Mouse (Mus musculus): ENCODE data around the gene Gm9008. TPM values are rescaled to one million over a fixed set of nuclear protein-coding genes. Genes with fewer than 3 reads are reported as not detected.
"Not testable (repeated sequence)": the region's sequence is repeated elsewhere in the genome, so short reads cannot be mapped to it uniquely, and the experiment has no call there.

Gene Gm9008
- 0.09 and 0.19 TPM in 2 replicates for polyA plus RNA-seq (2012; rRNA removed)
- polyA plus RNA-seq (2014; fragmentation: Nextera tagmentation; extraction: Ambion mirVana): 0.21 and 0.41 TPM in 2 replicates

GRCm38 (mm10) chr6:76497054-76497835, at the start of gene Gm9008:
Gene Gm9008 (minus strand): TSS chr6:76497784.
- H3K4me3 ChIP-seq (replicated peaks; ENCODE audit: low read length); ATAC-seq (ENCODE audit: low FRiP score, low read depth); H3K36me3 ChIP-seq (ENCODE audit: control insufficient read depth, insufficient read depth, low read length); H3K27ac ChIP-seq (replicated peaks; ENCODE audit: low read depth, low read length); H3K9me3 ChIP-seq (ENCODE audit: control insufficient read depth, low read length); H3K4me2 ChIP-seq (replicated peaks; ENCODE audit: low read depth, low read length, severe bottlenecking); H3K9ac ChIP-seq (ENCODE audit: low read depth, low read length, severe bottlenecking); H3K4me1 ChIP-seq (ENCODE audit: control insufficient read depth, insufficient read depth, low read length); DNase-seq (ENCODE audit: low spot score); H3K27me3 ChIP-seq (ENCODE audit: control insufficient read depth, insufficient read depth, low read length): not testable (repeated sequence)
- WGBS: 92% methylated on average over 16 of the region's 22 CpGs

GRCm38 (mm10) chr6:76521975-76522641, 24.5 kb upstream of the Gm9008 start:
- Histone ChIP-seq H3K27ac (replicated peaks; ENCODE audit: low read depth, low read length) (no peak overlapping the region), H3K9me3 (ENCODE audit: control insufficient read depth, low read length) (no peaks in the 10 kb centered on the region), H3K4me2 (replicated peaks; ENCODE audit: low read depth, low read length, severe bottlenecking) (no peak overlapping the region), H3K4me3 (replicated peaks; ENCODE audit: low read length) (no peak overlapping the region), H3K36me3 (ENCODE audit: control insufficient read depth, insufficient read depth, low read length) (no peaks in the 10 kb centered on the region), H3K9ac (ENCODE audit: low read depth, low read length, severe bottlenecking) (no peak overlapping the region), H3K27me3 (ENCODE audit: control insufficient read depth, insufficient read depth, low read length) (no peaks in the 10 kb centered on the region), H3K4me1 (ENCODE audit: control insufficient read depth, insufficient read depth, low read length) (no peaks in the 10 kb centered on the region)
- ATAC-seq (ENCODE audit: low FRiP score, low read depth): no peak
- DNase-seq (ENCODE audit: low spot score): no peak
- TF ChIP-seq POLR2A (IDR thresholded peaks at IDR 0.05; ENCODE audit: borderline replicate concordance, extremely low read depth, insufficient read depth, insufficient read length): no peak
- 64% methylated on average over 4 of the region's 4 CpGs for WGBS

GRCm38 (mm10) chr6:76510200-76510599, 12.6 kb upstream of the Gm9008 start:
- Histone ChIP-seq H3K9ac (ENCODE audit: low read depth, low read length, severe bottlenecking) (no peak overlapping the region), H3K27me3 (ENCODE audit: control insufficient read depth, insufficient read depth, low read length) (no peaks in the 10 kb centered on the region), H3K27ac (replicated peaks; ENCODE audit: low read depth, low read length) (no peak overlapping the region), H3K36me3 (ENCODE audit: control insufficient read depth, insufficient read depth, low read length) (no peaks in the 10 kb centered on the region), H3K4me3 (replicated peaks; ENCODE audit: low read length) (no peak overlapping the region), H3K4me2 (replicated peaks; ENCODE audit: low read depth, low read length, severe bottlenecking) (no peak overlapping the region), H3K9me3 (ENCODE audit: control insufficient read depth, low read length) (no peaks in the 10 kb centered on the region), H3K4me1 (ENCODE audit: control insufficient read depth, insufficient read depth, low read length) (no peaks in the 10 kb centered on the region)
- no peak for DNase-seq (ENCODE audit: low spot score)
- no peak for ATAC-seq (ENCODE audit: low FRiP score, low read depth)
- no peak for TF ChIP-seq POLR2A (IDR thresholded peaks at IDR 0.05; ENCODE audit: borderline replicate concordance, extremely low read depth, insufficient read depth, insufficient read length)

GRCm38 (mm10) chr6:76496335-76496734, 1.2 kb downstream of the Gm9008 start:
- H3K36me3 ChIP-seq (ENCODE audit: control insufficient read depth, insufficient read depth, low read length); DNase-seq (ENCODE audit: low spot score); H3K4me3 ChIP-seq (replicated peaks; ENCODE audit: low read length); H3K4me1 ChIP-seq (ENCODE audit: control insufficient read depth, insufficient read depth, low read length); H3K9me3 ChIP-seq (ENCODE audit: control insufficient read depth, low read length); H3K4me2 ChIP-seq (replicated peaks; ENCODE audit: low read depth, low read length, severe bottlenecking); H3K27ac ChIP-seq (replicated peaks; ENCODE audit: low read depth, low read length); H3K9ac ChIP-seq (ENCODE audit: low read depth, low read length, severe bottlenecking); ATAC-seq (ENCODE audit: low FRiP score, low read depth); H3K27me3 ChIP-seq (ENCODE audit: control insufficient read depth, insufficient read depth, low read length): not testable (repeated sequence)
- WGBS: 94% methylated on average over 6 of the region's 12 CpGs

- no peaks in the 10 kb centered on the region for H3K9me3 ChIP-seq (ENCODE audit: control insufficient read depth, low read length)
- H3K4me2 ChIP-seq (replicated peaks; ENCODE audit: low read depth, low read length, severe bottlenecking): no peak overlapping the region
- ATAC-seq (ENCODE audit: low FRiP score, low read depth) (no peak), DNase-seq (ENCODE audit: low spot score) (no peak)
- 19% methylated on average over 2 of the region's 2 CpGs for WGBS
- no peak for TF ChIP-seq POLR2A (IDR thresholded peaks at IDR 0.05; ENCODE audit: borderline replicate concordance, extremely low read depth, insufficient read depth, insufficient read length)
- H3K4me1 ChIP-seq (ENCODE audit: control insufficient read depth, insufficient read depth, low read length): no peaks in the 10 kb centered on the region
- no peaks in the 10 kb centered on the region for H3K36me3 ChIP-seq (ENCODE audit: control insufficient read depth, insufficient read depth, low read length)
- H3K27me3 ChIP-seq (ENCODE audit: control insufficient read depth, insufficient read depth, low read length): no peaks in the 10 kb centered on the region
- H3K4me3 ChIP-seq (replicated peaks; ENCODE audit: low read length): no peak overlapping the region
- H3K27ac ChIP-seq (replicated peaks; ENCODE audit: low read depth, low read length): no peak overlapping the region
- no peak overlapping the region for H3K9ac ChIP-seq (ENCODE audit: low read depth, low read length, severe bottlenecking)
These were observed 29.4 kb downstream of the Gm9008 start for GRCm38 (mm10) chr6:76468194-76468593.
